Mouse (Mus musculus) central nervous system, embryonic 11.5 days (tissue): ENCODE data around the gene Vmn1r84. TPM values are rescaled to one million over a fixed set of nuclear protein-coding genes. Genes with fewer than 3 reads are reported as not detected.

Experiments used
- polyA plus RNA-seq: library from polyadenylated mRNA; depleted of rRNA; stranded (reverse); fragments of >200 nt; gene quantifications from 2 replicates; pipeline ENCODE4 v1.2.3, GENCODE M21; 2012; rRNA removed

Gene Vmn1r84
- polyA plus RNA-seq: not detected in 2 replicates

GRCm38 (mm10) chr7:12369173-12369572 lies at the start of gene Vmn1r84:
Gene Vmn1r84 (minus strand): TSS chr7:12369273.

GRCm38 (mm10) chr7:12329381-12329780 lies 39.7 kb downstream of the Vmn1r84 start, which contains the start of gene Vmn1r83:
Gene Vmn1r83 (minus strand): TSS chr7:12329481.

Other genes starting within 250 kb of the Vmn1r84 start
- gene Vmn1r78, start 219.0 kb downstream of the Vmn1r84 start, polyA plus RNA-seq: not detected in 2 replicates
- not detected in 2 replicates for gene Vmn1r79, start 198.0 kb downstream of the Vmn1r84 start, polyA plus RNA-seq
- not detected in 2 replicates for gene Vmn1r80, start 180.0 kb downstream of the Vmn1r84 start, polyA plus RNA-seq
- gene Vmn1r81, start 101.0 kb downstream of the Vmn1r84 start, polyA plus RNA-seq: not detected in 2 replicates
- gene Vmn1r82, start 68.8 kb downstream of the Vmn1r84 start, polyA plus RNA-seq: not detected in 2 replicates
- gene Vmn1r83, start 39.8 kb downstream of the Vmn1r84 start, polyA plus RNA-seq: not detected in 2 replicates
- gene Zfp551, start 53.5 kb upstream of the Vmn1r84 start, polyA plus RNA-seq: 2.4 and 3.1 TPM in 2 replicates
- 15.0 and 21.9 TPM in 2 replicates for gene Zfp606, start 109.0 kb upstream of the Vmn1r84 start, polyA plus RNA-seq
- not detected in 2 replicates for gene 2900092C05Rik, start 143.2 kb upstream of the Vmn1r84 start, polyA plus RNA-seq
- under 0.01 TPM in 2 replicates for gene Vmn2r53, start 239.5 kb upstream of the Vmn1r84 start, polyA plus RNA-seq